Mouse (Mus musculus): ENCODE data around the gene Igflr1.

DNA sequence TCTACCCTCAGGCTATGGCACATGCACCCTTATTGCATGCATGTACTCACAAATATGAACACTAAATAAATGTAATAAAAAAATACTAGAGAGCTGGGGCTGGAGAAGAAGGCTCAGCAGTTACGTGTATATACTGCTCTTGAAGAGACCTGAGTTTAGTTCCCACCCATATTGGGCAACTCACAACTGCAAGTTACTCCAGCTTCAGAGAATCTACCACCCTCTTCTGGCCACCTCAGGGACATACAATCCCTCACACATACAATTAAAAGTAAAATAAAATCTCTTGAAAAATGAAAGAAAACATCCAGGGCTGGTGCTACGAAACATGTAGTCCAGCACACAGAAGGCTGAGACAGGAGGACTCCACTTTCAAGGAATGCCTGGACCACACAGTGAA, 49.2 kb downstream of the Igflr1 start:
- TF ChIP-seq CTCF (IDR thresholded peaks at IDR 0.05; ENCODE audit: low read depth) (peak; percentile 65), EP300 (optimal IDR thresholded peaks at IDR 0.05) (no peak)

Measured in stomach, postnatal 0 days (tissue).